Mouse (Mus musculus) testis, adult 2 months (tissue): ENCODE measurements around the gene Tnfaip2. TPM values are rescaled to one million over a fixed set of nuclear protein-coding genes. Genes with fewer than 3 reads are reported as not detected.

ENCODE experiments used
- H3K27ac ChIP-seq: fragments of 200-500 bp; 2 replicates; pipeline ENCODE4 v1.5.1; 2012; ENCODE audit warnings: low read depth, low read length; ENCODE audit not compliant: control insufficient read depth, insufficient read depth
- H3K27me3 ChIP-seq: fragments of 200-500 bp; 2 replicates; pipeline ENCODE4 v1.6.1; 2012; ENCODE audit warnings: mild to moderate bottlenecking, low read length, moderate library complexity; ENCODE audit not compliant: control insufficient read depth, insufficient read depth
- H3K36me3 ChIP-seq: fragments of 200-500 bp; 2 replicates; pipeline ENCODE4 v1.6.1; 2012; ENCODE audit warnings: mild to moderate bottlenecking, low read length; ENCODE audit not compliant: control insufficient read depth, insufficient read depth
- H3K4me1 ChIP-seq: fragments of 200-500 bp; 2 replicates; pipeline ENCODE4 v1.6.1; 2012; ENCODE audit warnings: low read length; ENCODE audit not compliant: control insufficient read depth, insufficient read depth
- H3K4me3 ChIP-seq: fragments of 200-500 bp; 2 replicates; pipeline ENCODE4 v1.5.1; 2012; ENCODE audit warnings: low read depth, mild to moderate bottlenecking, low read length, moderate library complexity, mixed read lengths; ENCODE audit not compliant: control insufficient read depth
- CTCF ChIP-seq: fragments of 200-500 bp; IDR thresholded peaks from 2 replicates; pipeline ENCODE4 v1.5.1; 2012; ENCODE audit warnings: low read depth, mild to moderate bottlenecking, inconsistent platforms, low read length, moderate library complexity; ENCODE audit not compliant: control insufficient read depth, insufficient read depth, insufficient replicate concordance
- POLR2A ChIP-seq: fragments of 200-500 bp; IDR thresholded peaks from 2 replicates; pipeline ENCODE4 v1.6.1; 2012; ENCODE audit warnings: low read depth, mild to moderate bottlenecking, inconsistent platforms, low read length, moderate library complexity; ENCODE audit not compliant: control insufficient read depth
- polyA plus RNA-seq: library from polyadenylated mRNA; depleted of rRNA; stranded (reverse); fragments of >200 nt; gene quantifications from 2 replicates; pipeline ENCODE4 v1.2.3, GENCODE M21; 2012

The Tnfaip2 gene
- polyA plus RNA-seq, 1 experiment = 77.2 TPM

GRCm38 (mm10) chr12:111443011-111443870 lies 972 bp downstream of the Tnfaip2 start:
- Histone ChIP-seq H3K27ac (no peak overlapping the region), H3K36me3 (no peaks in the 10 kb centered on the region), H3K4me3 (peak overlapping the region; percentile 77), H3K27me3 (no peaks in the 10 kb centered on the region), H3K4me1 (peaks cover 4% of the 10 kb centered on the region; the same call in 1 of the 2 replicates)
- TF ChIP-seq POLR2A (no peak), CTCF (no peak)

GRCm38 (mm10) chr12:111443921-111444831 lies 1.9 kb downstream of the Tnfaip2 start:
- Histone ChIP-seq H3K4me1 (peaks cover 4% of the 10 kb centered on the region; the same call in 1 of the 2 replicates), H3K36me3 (no peaks in the 10 kb centered on the region), H3K4me3 (peak overlapping the region; percentile 77), H3K27me3 (no peaks in the 10 kb centered on the region), H3K27ac (no peak overlapping the region)
- TF ChIP-seq CTCF (no peak), POLR2A (no peak)

- peak overlapping the region; percentile 77 for H3K4me3 ChIP-seq
- H3K27me3 ChIP-seq = no peaks in the 10 kb centered on the region
- no peak for TF ChIP-seq POLR2A
- no peak for TF ChIP-seq CTCF
- H3K4me1 ChIP-seq = peaks cover 4% of the 10 kb centered on the region; the same call in 1 of the 2 replicates
- no peak overlapping the region for H3K27ac ChIP-seq
- H3K36me3 ChIP-seq = no peaks in the 10 kb centered on the region
These were observed 3.1 kb downstream of the Tnfaip2 start for GRCm38 (mm10) chr12:111445161-111445889.

GRCm38 (mm10) chr12:111445890-111446613 lies 3.8 kb downstream of the Tnfaip2 start:
- peaks cover 4% of the 10 kb centered on the region; the same call in 1 of the 2 replicates for H3K4me1 ChIP-seq
- no peaks in the 10 kb centered on the region for H3K27me3 ChIP-seq
- H3K27ac ChIP-seq = no peak overlapping the region
- H3K4me3 ChIP-seq = peak overlapping the region; percentile 77
- TF ChIP-seq CTCF (no peak), POLR2A (no peak)
- H3K36me3 ChIP-seq = no peaks in the 10 kb centered on the region

- peaks cover 4% of the 10 kb centered on the region; the same call in 1 of the 2 replicates for H3K4me1 ChIP-seq
- no peak overlapping the region for H3K4me3 ChIP-seq
- no peaks in the 10 kb centered on the region for H3K36me3 ChIP-seq
- no peaks in the 10 kb centered on the region for H3K27me3 ChIP-seq
- no peak overlapping the region for H3K27ac ChIP-seq
- TF ChIP-seq POLR2A (no peak), CTCF (no peak)
These were observed 4.5 kb downstream of the Tnfaip2 start for GRCm38 (mm10) chr12:111446745-111447144.

GRCm38 (mm10) chr12:111447350-111447749 lies 5.1 kb downstream of the Tnfaip2 start:
- TF ChIP-seq POLR2A (no peak), CTCF (no peak)
- Histone ChIP-seq H3K27me3 (no peaks in the 10 kb centered on the region), H3K36me3 (no peaks in the 10 kb centered on the region), H3K27ac (no peak overlapping the region), H3K4me1 (no peaks in the 10 kb centered on the region; the same call in 1 of the 2 replicates), H3K4me3 (no peak overlapping the region)
